Mouse (Mus musculus): ENCODE measurements around the gene Stxbp6. TPM values are rescaled to one million over a fixed set of nuclear protein-coding genes. Genes with fewer than 3 reads are reported as not detected.

Gene Stxbp6
- total and polyA plus RNA-seq, 3 experiments: not detected

DNA sequence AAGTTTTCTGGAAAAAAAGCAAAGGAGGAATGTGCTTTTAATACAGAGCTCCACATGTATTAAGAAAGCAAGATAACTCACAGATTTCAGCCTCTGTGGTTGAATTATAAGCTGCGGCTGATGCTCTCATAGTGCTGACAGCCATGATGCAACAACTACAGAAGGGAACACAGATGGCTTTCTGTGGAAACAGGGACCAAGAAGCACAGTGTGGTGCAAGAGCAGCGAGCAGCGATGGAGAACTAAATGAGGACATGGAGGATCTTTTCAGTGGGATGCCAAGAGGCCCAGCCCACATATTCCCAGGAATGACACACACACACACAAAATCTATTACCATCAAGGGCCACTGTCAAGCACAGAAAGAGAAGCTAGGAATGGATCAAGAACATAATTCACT is 81.1 kb downstream of the Stxbp6 start:
- Histone ChIP-seq H3K27me3 (replicated peaks) (no peaks in the 10 kb centered on the region), H3K36me3 (replicated peaks in 1 of 2; ENCODE audit: control insufficient read depth in 1 of 2, insufficient read depth in 1 of 2, low read length in 1 of 2) (no peaks in the 10 kb centered on the region), H3K9me3 (replicated peaks; ENCODE audit: low read length) (peaks cover 42% of the 10 kb centered on the region), H3K4me1 (ENCODE audit: control insufficient read depth in 1 of 2, insufficient read depth in 2 of 2) (no peaks in the 10 kb centered on the region), H3K9ac (ENCODE audit: insufficient read depth, low read depth) (no peak overlapping the region), H3K79me2 (replicated peaks; ENCODE audit: control insufficient read depth, extremely low read depth, insufficient read depth, poor library complexity, severe bottlenecking) (no peaks in the 10 kb centered on the region), H3K27ac (ENCODE audit: insufficient read depth, low read depth) (no peak overlapping the region), H3K4me3 (replicated peaks in 1 of 3; ENCODE audit: low read depth in 2 of 3, low read length in 2 of 3, poor library complexity in 1 of 3) (no peak overlapping the region), H3K4me2 (ENCODE audit: insufficient read depth, low read depth, poor library complexity, severe bottlenecking) (no peak overlapping the region)
- dilution Hi-C loops (cut with MboI; ENCODE audit: extremely low pct_ligation_motif_present, extremely low pct_unique_long_range_greater_than_20kb, low sequenced_read_pairs) (no loop called here), in situ Hi-C loops (cut with MboI; ENCODE audit: low pct_ligation_motif_present, low pct_unique_long_range_greater_than_20kb, low sequenced_read_pairs) (no loop called here)
- TF ChIP-seq IRF4 (IDR thresholded peaks at IDR 0.05; ENCODE audit: low read depth, low read length) (no peak), POLR2A (IDR thresholded peaks at IDR 0.05; ENCODE audit: low read depth, low read length) (no peak), GABPA (IDR thresholded peaks at IDR 0.05; ENCODE audit: insufficient replicate concordance, low read depth, low read length) (no peak), MXI1 (IDR thresholded peaks at IDR 0.05; ENCODE audit: low read depth, low read length) (no peak), SIN3A (IDR thresholded peaks at IDR 0.05; ENCODE audit: low read length) (no peak), RAD21 (IDR thresholded peaks at IDR 0.05; ENCODE audit: low read depth, low read length) (no peak), TBP (conservative IDR thresholded peaks at IDR 0.05; ENCODE audit: low read depth, low read length) (no peak), E2F4 (IDR thresholded peaks at IDR 0.05; ENCODE audit: insufficient replicate concordance, low read depth, low read length) (no peak), NELFE (IDR thresholded peaks at IDR 0.05; ENCODE audit: low read depth, low read length) (no peak), JUND (conservative IDR thresholded peaks at IDR 0.05; ENCODE audit: low read depth, low read length) (no peak), JUN (IDR thresholded peaks at IDR 0.05; ENCODE audit: insufficient read depth, low read depth, low read length) (no peak), ZKSCAN1 (IDR thresholded peaks at IDR 0.05; ENCODE audit: borderline replicate concordance, low read depth, low read length) (no peak), EP300 (IDR thresholded peaks at IDR 0.05; ENCODE audit: low read length) (no peak)
- DNase-seq (ENCODE audit: extremely low read depth): no peak

DNA sequence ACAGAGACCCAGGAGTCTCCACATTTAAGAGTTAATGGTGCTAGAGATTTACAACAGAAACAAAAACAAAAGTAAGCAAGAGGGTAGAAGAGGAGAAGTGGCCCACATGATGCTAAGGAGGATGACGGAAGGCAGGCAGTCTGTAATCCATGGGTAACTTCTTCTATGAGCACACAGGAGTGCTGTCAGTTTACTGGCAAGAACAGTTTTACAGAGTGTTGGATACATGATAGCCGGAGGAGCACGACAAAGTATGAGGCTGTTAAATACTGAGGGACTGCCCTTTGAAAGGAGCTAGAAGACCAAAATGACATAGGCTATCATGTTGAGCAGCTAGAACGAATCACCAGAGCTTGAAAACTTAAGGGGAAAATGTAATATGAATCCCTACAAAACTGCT is 81.7 kb downstream of the Stxbp6 start:
- no peak overlapping the region for H3K27ac ChIP-seq (ENCODE audit: insufficient read depth, low read depth)
- H3K27me3 ChIP-seq (replicated peaks): no peaks in the 10 kb centered on the region
- no peaks in the 10 kb centered on the region for H3K4me1 ChIP-seq (ENCODE audit: control insufficient read depth in 1 of 2, insufficient read depth in 2 of 2)
- H3K79me2 ChIP-seq (replicated peaks; ENCODE audit: control insufficient read depth, extremely low read depth, insufficient read depth, poor library complexity, severe bottlenecking): no peaks in the 10 kb centered on the region
- in situ Hi-C loops (cut with MboI; ENCODE audit: low pct_ligation_motif_present, low pct_unique_long_range_greater_than_20kb, low sequenced_read_pairs): no loop called here
- no peak overlapping the region for H3K4me2 ChIP-seq (ENCODE audit: insufficient read depth, low read depth, poor library complexity, severe bottlenecking)
- H3K9me3 ChIP-seq (replicated peaks; ENCODE audit: low read length): peaks cover 41% of the 10 kb centered on the region
- TF ChIP-seq USF1 (IDR thresholded peaks at IDR 0.05; ENCODE audit: low read depth, low read length) (no peak), JUN (IDR thresholded peaks at IDR 0.05; ENCODE audit: insufficient read depth, low read depth, low read length) (no peak), PAX5 (IDR thresholded peaks at IDR 0.05; ENCODE audit: low read length) (no peak), CHD2 (IDR thresholded peaks at IDR 0.05; ENCODE audit: low read length) (no peak), USF2 (conservative IDR thresholded peaks at IDR 0.05; ENCODE audit: low read depth, low read length) (no peak), GABPA (IDR thresholded peaks at IDR 0.05; ENCODE audit: insufficient replicate concordance, low read depth, low read length) (no peak), POLR2A (IDR thresholded peaks at IDR 0.05; ENCODE audit: low read depth, low read length) (no peak), JUND (conservative IDR thresholded peaks at IDR 0.05; ENCODE audit: low read depth, low read length) (no peak), MAFK (IDR thresholded peaks at IDR 0.05; ENCODE audit: insufficient replicate concordance, low read length) (no peak), SIN3A (IDR thresholded peaks at IDR 0.05; ENCODE audit: low read length) (no peak), HCFC1 (IDR thresholded peaks at IDR 0.05; ENCODE audit: low read depth, low read length) (no peak), RAD21 (IDR thresholded peaks at IDR 0.05; ENCODE audit: low read depth, low read length) (no peak), SMC3 (IDR thresholded peaks at IDR 0.05; ENCODE audit: low read depth, low read length) (no peak), CTCF (conservative IDR thresholded peaks at IDR 0.05 in 1 of 2, IDR thresholded peaks at IDR 0.05 in 1 of 2; ENCODE audit: low read depth in 2 of 2, low read length in 2 of 2) (no peak), UBTF (IDR thresholded peaks at IDR 0.05; ENCODE audit: low read depth, low read length) (no peak), EP300 (IDR thresholded peaks at IDR 0.05; ENCODE audit: low read length) (no peak)
- no peak for DNase-seq (ENCODE audit: extremely low read depth)
- no peak overlapping the region for H3K4me3 ChIP-seq (replicated peaks in 1 of 3; ENCODE audit: low read depth in 2 of 3, low read length in 2 of 3, poor library complexity in 1 of 3)
- no peaks in the 10 kb centered on the region for H3K36me3 ChIP-seq (replicated peaks in 1 of 2; ENCODE audit: control insufficient read depth in 1 of 2, insufficient read depth in 1 of 2, low read length in 1 of 2)
- dilution Hi-C loops (cut with MboI; ENCODE audit: extremely low pct_ligation_motif_present, extremely low pct_unique_long_range_greater_than_20kb, low sequenced_read_pairs): no loop called here
- H3K9ac ChIP-seq (ENCODE audit: insufficient read depth, low read depth): no peak overlapping the region

Measured in CH12.LX (cell line).